10 mouse cellular contexts compared by ENCODE assay signal in the genomic region with DNA sequence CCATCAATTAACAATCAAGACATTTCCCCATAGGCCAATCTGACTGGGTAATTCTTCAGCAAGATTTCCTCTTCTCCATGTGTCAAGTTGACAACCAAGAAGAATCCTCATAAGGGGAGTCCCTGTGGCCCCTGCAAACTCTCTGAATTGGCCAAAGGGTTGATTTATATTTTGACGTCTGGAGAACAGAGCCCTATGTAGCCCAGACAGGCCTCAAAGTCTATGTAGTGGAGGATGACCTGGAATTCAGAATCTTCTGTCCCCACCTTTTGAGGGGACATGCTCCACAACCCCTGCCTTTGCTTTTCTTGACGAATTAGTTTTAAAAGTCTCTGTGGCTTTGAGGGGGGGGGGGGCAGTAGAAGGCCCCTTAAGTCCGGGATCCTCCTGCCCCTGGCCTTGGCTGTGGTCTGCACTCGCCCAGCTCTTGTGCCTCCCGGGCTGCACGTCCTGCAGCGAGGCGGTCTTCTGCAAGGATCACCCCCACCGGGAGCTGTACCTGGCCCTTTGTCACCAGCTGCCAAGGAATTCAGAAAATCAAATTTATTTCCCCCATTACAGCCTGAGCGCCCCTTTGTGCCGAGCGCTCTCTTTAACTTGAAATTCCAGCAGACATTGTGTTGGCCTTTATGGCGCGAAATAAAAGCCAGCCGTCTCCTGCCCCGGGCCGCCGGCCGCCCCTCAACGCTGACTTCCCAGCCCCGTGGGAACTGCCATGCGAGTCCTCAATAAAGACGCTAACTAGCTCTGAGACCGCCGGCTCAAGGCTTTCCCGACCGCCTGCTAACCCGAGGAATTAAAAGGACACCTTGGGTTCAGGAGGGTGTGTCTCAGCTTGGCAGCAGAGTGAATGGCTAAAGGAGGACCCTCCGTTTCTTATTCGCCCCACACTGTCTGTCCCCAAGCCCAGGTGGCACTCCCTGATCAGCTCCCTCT. TPM values are rescaled to one million over a fixed set of nuclear protein-coding genes. Genes with fewer than 3 reads are reported as not detected.
A peak's percentile ranks its signal among the peaks of the same experiment; 100 is the strongest.
DNase-seq lines count a peak whose midpoint lies in the region; ATAC-seq and TF ChIP-seq lines count a peak whose summit lies in the region.
"Had no signal": no experiment of that assay in that cellular context is flagged by ENCODE, and none has a peak within 500 bp of the region (broad histone marks: within the 10 kb centered on the region; RNA-seq: fewer than 3 reads in every experiment).

No protein-coding gene starts in this region.

- H3K9me3 ChIP-seq in heart, embryonic 13.5 days = no peaks in the 10 kb centered on the region
- no peaks in the 10 kb centered on the region for H3K9me3 ChIP-seq in hindbrain, embryonic 10.5 days
- no peaks in the 10 kb centered on the region for H3K9me3 ChIP-seq in midbrain, embryonic 14.5 days (ENCODE audit: control insufficient read depth, low read length)

- peaks cover 19% of the 10 kb centered on the region for H3K4me1 ChIP-seq in heart, embryonic 13.5 days
- H3K4me1 ChIP-seq in heart, adult 2 months (ENCODE audit: control insufficient read depth, insufficient read depth, low read length) = no peaks in the 10 kb centered on the region; the same call in 1 of the 2 replicates
- H3K4me1 ChIP-seq in hindbrain, embryonic 10.5 days (replicated peaks) = peaks cover 50% of the 10 kb centered on the region
- peaks cover 13% of the 10 kb centered on the region for H3K4me1 ChIP-seq in midbrain, embryonic 14.5 days (ENCODE audit: control insufficient read depth, insufficient read depth, low read length)

- TF ChIP-seq EP300 in heart, adult 2 months (IDR thresholded peaks at IDR 0.05; ENCODE audit: insufficient read depth, low read depth, low read length) = no peak

- WGBS in heart, embryonic 13.5 days = 13% methylated on average over 30 of the region's 30 CpGs
- 64% methylated on average over 30 of the region's 30 CpGs for WGBS in heart, adult 2 months
- 2% methylated on average over 30 of the region's 30 CpGs for WGBS in hindbrain, embryonic 10.5 days
- WGBS in midbrain, embryonic 14.5 days = 1% methylated on average over 30 of the region's 30 CpGs

- DNase-seq in heart, adult 2 months = no peak
- peak; percentile 44 for DNase-seq in ZHBTc4 (ENCODE audit: low read depth, low spot score)
- peak; percentile 55 for DNase-seq in hindbrain, embryonic 10.5 days (ENCODE audit: low spot score)
- DNase-seq in midbrain, embryonic 14.5 days = peak; percentile 71
- DNase-seq in left cerebral cortex, postnatal 4 days = no peak
- no peak for DNase-seq in gastrocnemius, postnatal 14 days
- DNase-seq in layer of hippocampus, adult 9-10 months (ENCODE audit: low spot score) = no peak
- DNase-seq: adrenal gland, adult 8-10 months had no signal

- intact Hi-C loops in heart, adult 2 months (cut with DNase I) = no loop called here
- intact Hi-C loops in left cerebral cortex, postnatal 4 days (cut with DNase I) = no loop called here
- intact Hi-C loops in gastrocnemius, postnatal 14 days (cut with DNase I; ENCODE audit: low total_unique reads) = no loop called here

- no peaks in the 10 kb centered on the region for H3K79me2 ChIP-seq in heart, adult 2 months (replicated peaks; ENCODE audit: control insufficient read depth, insufficient read depth, low read length)

- peak overlapping the region; percentile 65 for H3K9ac ChIP-seq in heart, embryonic 13.5 days
- H3K9ac ChIP-seq in heart, adult 2 months (ENCODE audit: low read depth, low read length) = no peak overlapping the region
- H3K9ac ChIP-seq in midbrain, embryonic 14.5 days (replicated peaks; ENCODE audit: low read length) = peak overlapping the region; percentile 31; the same call in 1 of the 2 replicates

- peak overlapping the region; percentile 37 for H3K4me3 ChIP-seq in heart, embryonic 13.5 days
- H3K4me3 ChIP-seq in heart, adult 2 months = no peak overlapping the region
- H3K4me3 ChIP-seq in hindbrain, embryonic 10.5 days = peak overlapping the region; percentile 37
- 0 out of 2 replicates have a peak overlapping the region, but pooled peaks have one; percentile 9 for H3K4me3 ChIP-seq in midbrain, embryonic 14.5 days (replicated peaks; ENCODE audit: low read depth, low read length)
- H3K4me3 ChIP-seq: erythroblast, embryonic 14.5 days had no signal

- peaks cover 58% of the 10 kb centered on the region for H3K27me3 ChIP-seq in heart, embryonic 13.5 days (replicated peaks)
- H3K27me3 ChIP-seq in heart, adult 2 months (ENCODE audit: control insufficient read depth, insufficient read depth, low read length) = no peaks in the 10 kb centered on the region
- H3K27me3 ChIP-seq in hindbrain, embryonic 10.5 days (ENCODE audit: insufficient read depth, poor library complexity, severe bottlenecking) = peaks cover 99% of the 10 kb centered on the region
- H3K27me3 ChIP-seq in midbrain, embryonic 14.5 days (ENCODE audit: control insufficient read depth, insufficient read depth, low read length) = peaks cover 52% of the 10 kb centered on the region

- ATAC-seq in heart, embryonic 13.5 days (ENCODE audit: extremely low read depth, insufficient number of reproducible peaks, low FRiP score, low TSS enrichment) = no peak
- ATAC-seq in midbrain, embryonic 14.5 days (ENCODE audit: low FRiP score, low TSS enrichment) = peak; percentile 34; the same call in 1 of the 2 replicates

- H3K36me3 ChIP-seq in heart, embryonic 13.5 days = no peaks in the 10 kb centered on the region
- no peaks in the 10 kb centered on the region for H3K36me3 ChIP-seq in heart, adult 2 months (ENCODE audit: control insufficient read depth, insufficient read depth, low read length)
- no peaks in the 10 kb centered on the region for H3K36me3 ChIP-seq in hindbrain, embryonic 10.5 days
- no peaks in the 10 kb centered on the region for H3K36me3 ChIP-seq in midbrain, embryonic 14.5 days (ENCODE audit: control insufficient read depth, insufficient read depth, low read length)

- no peak overlapping the region for H3K27ac ChIP-seq in heart, embryonic 13.5 days (replicated peaks)
- no peak overlapping the region for H3K27ac ChIP-seq in heart, adult 2 months
- peak overlapping the region; percentile 70; the same call in 1 of the 2 replicates for H3K27ac ChIP-seq in hindbrain, embryonic 10.5 days
- no peak overlapping the region for H3K27ac ChIP-seq in midbrain, embryonic 14.5 days (replicated peaks; ENCODE audit: low read depth, low read length)

- peak overlapping the region; percentile 64 for H3K4me2 ChIP-seq in heart, embryonic 13.5 days
- H3K4me2 ChIP-seq in midbrain, embryonic 14.5 days (ENCODE audit: low read length) = peak overlapping the region; percentile 38

- TF ChIP-seq POLR2A in heart, adult 2 months (IDR thresholded peaks at IDR 0.05; ENCODE audit: insufficient read depth, low read depth, low read length) = no peak

- TF ChIP-seq CTCF in heart, adult 2 months (IDR thresholded peaks at IDR 0.05) = no peak

RNA-seq across cellular contexts. Expression of a gene that starts 56.4 kb away (rescaled TPM):
- polyA plus RNA-seq in heart, embryonic 13.5 days (2015; fragmentation: Nextera tagmentation; extraction: Ambion mirVana) = 19.9 and 21.4 TPM in 2 replicates
- 10 to 100 TPM; 16.2 to 21.4 TPM for total RNA-seq in heart, adult 2 months (2021)
- polyA plus RNA-seq in heart, adult 2 months (2012; rRNA removed) = 27.1 and 44.6 TPM in 2 replicates
- polyA plus RNA-seq in hindbrain, embryonic 10.5 days (2016; fragmentation: Nextera tagmentation; extraction: Ambion mirVana) = 31.2 and 31.9 TPM in 2 replicates
- 11.3 and 12.7 TPM in 2 replicates for polyA plus RNA-seq in midbrain, embryonic 14.5 days (2014; fragmentation: Nextera tagmentation; extraction: Ambion mirVana)
- 10 to 100 TPM; 15.9 to 19.1 TPM for total RNA-seq in left cerebral cortex, postnatal 4 days (2021)
- 10 to 100 TPM; 19.0 to 19.4 TPM for total RNA-seq in gastrocnemius, postnatal 14 days (2021)

Comparison
In these comparisons a context has a peak if more than half of its experiments do, and no peak if none do; other contexts are left out.
1. DNase-seq: peak in ZHBTc4 (single experiment), hindbrain, embryonic 10.5 days (single experiment) and midbrain, embryonic 14.5 days (single experiment); none in heart, adult 2 months (0 of 2), left cerebral cortex, postnatal 4 days (single experiment), gastrocnemius, postnatal 14 days (single experiment) and layer of hippocampus, adult 9-10 months (single experiment).